Mouse (Mus musculus) right cerebral cortex, postnatal 14 days (tissue): ENCODE measurements around the gene Fh1.

Source experiments
- DNase-seq: peaks from one replicate; pipeline ENCODE4 v3.0.0; 2022

Fh1 gene

GRCm38 (mm10) chr1:175625257-175625879 lies at the start of gene Fh1:
Gene Fh1, minus strand, starts transcription at chr1:175625635.
- peak; percentile 89 for DNase-seq

GRCm38 (mm10) chr1:175675116-175675515 lies 49.7 kb upstream of the Fh1 start:
- DNase-seq, result no peak

- DNase-seq, result no peak
Measured at GRCm38 (mm10) chr1:175673563-175674325, 48.3 kb upstream of the Fh1 start.

- DNase-seq, result no peak
Measured at GRCm38 (mm10) chr1:175671626-175672025, 46.2 kb upstream of the Fh1 start.

GRCm38 (mm10) chr1:175670042-175670441 lies 44.6 kb upstream of the Fh1 start:
- DNase-seq, result no peak

- DNase-seq, result no peak
Measured at GRCm38 (mm10) chr1:175669456-175669855, 44.0 kb upstream of the Fh1 start.

- no peak for DNase-seq
Measured at GRCm38 (mm10) chr1:175668666-175669405, 43.4 kb upstream of the Fh1 start.

GRCm38 (mm10) chr1:175659900-175660299 lies 34.5 kb upstream of the Fh1 start:
- DNase-seq, result no peak

GRCm38 (mm10) chr1:175648615-175649014 lies 23.2 kb upstream of the Fh1 start:
- DNase-seq, result no peak

GRCm38 (mm10) chr1:175646952-175647351 lies 21.5 kb upstream of the Fh1 start:
- no peak for DNase-seq

- no peak for DNase-seq
Measured at GRCm38 (mm10) chr1:175643496-175644265, 18.2 kb upstream of the Fh1 start.

GRCm38 (mm10) chr1:175640435-175641150 lies 15.2 kb upstream of the Fh1 start:
- no peak for DNase-seq

GRCm38 (mm10) chr1:175639072-175639471 lies 13.6 kb upstream of the Fh1 start:
- no peak for DNase-seq

GRCm38 (mm10) chr1:175637677-175638076 lies 12.2 kb upstream of the Fh1 start:
- no peak for DNase-seq

GRCm38 (mm10) chr1:175632470-175632869 lies 7.0 kb upstream of the Fh1 start:
- no peak for DNase-seq

GRCm38 (mm10) chr1:175631721-175632221 lies 6.3 kb upstream of the Fh1 start:
- no peak for DNase-seq

- DNase-seq, result no peak
Measured at GRCm38 (mm10) chr1:175631080-175631479, 5.6 kb upstream of the Fh1 start.

- no peak for DNase-seq
Measured at GRCm38 (mm10) chr1:175630345-175630744, 4.9 kb upstream of the Fh1 start.

GRCm38 (mm10) chr1:175629248-175629647 lies 3.8 kb upstream of the Fh1 start:
- DNase-seq, result no peak

GRCm38 (mm10) chr1:175625990-175626692 lies 706 bp upstream of the Fh1 start:
- no peak for DNase-seq

- no peak for DNase-seq
Measured at GRCm38 (mm10) chr1:175623656-175624055, 1.8 kb downstream of the Fh1 start.
